ENCODE assay signal across 23 mouse cellular contexts in genomic region chr2:163965706-163966105, GRCm38 (mm10). TPM values are rescaled to one million over a fixed set of nuclear protein-coding genes. Genes with fewer than 3 reads are reported as not detected.
DNase-seq lines count a peak whose midpoint lies in the region; ATAC-seq and TF ChIP-seq lines count a peak whose summit lies in the region.
"Had no signal": no experiment of that assay in that cellular context is flagged by ENCODE, and none has a peak within 500 bp of the region (broad histone marks: within the 10 kb centered on the region; RNA-seq: fewer than 3 reads in every experiment).

No protein-coding gene starts in this region.

- no peaks in the 10 kb centered on the region for H3K4me1 ChIP-seq in lung, embryonic 14.5 days (ENCODE audit: insufficient read depth)
- no peaks in the 10 kb centered on the region; the same call in 1 of the 2 replicates for H3K4me1 ChIP-seq in lung, adult 2 months (ENCODE audit: control insufficient read depth, insufficient read depth, low read length)
- no peaks in the 10 kb centered on the region for H3K4me1 ChIP-seq in lung, postnatal 0 days (ENCODE audit: insufficient read depth, low read depth, low read length)
- no peaks in the 10 kb centered on the region for H3K4me1 ChIP-seq in thymus, adult 2 months (replicated peaks; ENCODE audit: control insufficient read depth, insufficient read depth, low read length)
- H3K4me1 ChIP-seq: heart, embryonic 12.5 days had no signal

- no peak overlapping the region for H3K9ac ChIP-seq in lung, embryonic 14.5 days
- H3K9ac ChIP-seq in lung, postnatal 0 days (replicated peaks; ENCODE audit: low read depth) = no peak overlapping the region
- H3K9ac ChIP-seq: heart, embryonic 12.5 days; hindbrain, embryonic 13.5 days; liver, embryonic 14.5 days had no signal

- no peak overlapping the region for H3K4me3 ChIP-seq in lung, embryonic 14.5 days (ENCODE audit: low read depth, low read length)
- H3K4me3 ChIP-seq in lung, adult 2 months (replicated peaks; ENCODE audit: extremely low read depth, low read depth, low read length) = no peak overlapping the region
- no peak overlapping the region for H3K4me3 ChIP-seq in lung, postnatal 0 days (ENCODE audit: low read depth, low read length)
- no peak overlapping the region for H3K4me3 ChIP-seq in thymus, adult 2 months (ENCODE audit: control insufficient read depth, insufficient read depth, low read length)
- H3K4me3 ChIP-seq: heart, adult 2 months; heart, embryonic 12.5 days; hindbrain, embryonic 13.5 days had no signal

- H3K9me3 ChIP-seq in lung, embryonic 14.5 days (ENCODE audit: low read depth, low read length) = no peaks in the 10 kb centered on the region
- H3K9me3 ChIP-seq in lung, postnatal 0 days (ENCODE audit: low read length) = no peaks in the 10 kb centered on the region
- H3K9me3 ChIP-seq: hindbrain, embryonic 13.5 days had no signal

- no peak for TF ChIP-seq POLR2A in lung, adult 2 months (IDR thresholded peaks at IDR 0.05; ENCODE audit: borderline replicate concordance, extremely low read depth, low read depth, low read length)
- no peak for TF ChIP-seq POLR2A in thymus, adult 2 months (IDR thresholded peaks at IDR 0.05; ENCODE audit: control insufficient read depth, extremely low read depth, insufficient read depth, low read length, poor library complexity)

- no peak for TF ChIP-seq EP300 in lung, postnatal 0 days (IDR thresholded peaks at IDR 0.05)

- 49% methylated on average over 7 of the region's 7 CpGs for WGBS in lung, embryonic 14.5 days
- 56% methylated on average over 7 of the region's 7 CpGs for WGBS in lung, adult 2 months
- 55% methylated on average over 7 of the region's 7 CpGs for WGBS in lung, postnatal 0 days
- WGBS in thymus, adult 2 months = 74% methylated on average over 7 of the region's 7 CpGs

- H3K36me3 ChIP-seq in lung, embryonic 14.5 days (ENCODE audit: insufficient read depth) = no peaks in the 10 kb centered on the region
- no peaks in the 10 kb centered on the region for H3K36me3 ChIP-seq in lung, postnatal 0 days (ENCODE audit: insufficient read depth, low read length)
- H3K36me3 ChIP-seq in thymus, adult 2 months (ENCODE audit: control insufficient read depth, insufficient read depth, low read length) = no peaks in the 10 kb centered on the region
- H3K36me3 ChIP-seq: heart, embryonic 12.5 days; hindbrain, embryonic 13.5 days had no signal

- no peaks in the 10 kb centered on the region for H3K27me3 ChIP-seq in lung, embryonic 14.5 days (ENCODE audit: insufficient read depth, low read length)
- no peaks in the 10 kb centered on the region for H3K27me3 ChIP-seq in lung, postnatal 0 days (replicated peaks; ENCODE audit: insufficient read depth, low read length)
- H3K27me3 ChIP-seq in thymus, adult 2 months (ENCODE audit: control insufficient read depth, insufficient read depth, low read length) = no peaks in the 10 kb centered on the region
- H3K27me3 ChIP-seq: heart, embryonic 12.5 days; hindbrain, embryonic 13.5 days had no signal

- ATAC-seq in lung, embryonic 14.5 days (ENCODE audit: insufficient read depth) = peak; percentile 25; the same call in 1 of the 2 replicates
- peak; percentile 55; the same call in 1 of the 2 replicates for ATAC-seq in lung, postnatal 0 days
- ATAC-seq: forebrain, embryonic 14.5 days; intestine, embryonic 16.5 days had no signal

- no peak overlapping the region for H3K27ac ChIP-seq in lung, embryonic 14.5 days (ENCODE audit: low read depth)
- H3K27ac ChIP-seq in lung, postnatal 0 days (ENCODE audit: low read length) = no peak overlapping the region
- no peak overlapping the region for H3K27ac ChIP-seq in thymus, adult 2 months (ENCODE audit: control insufficient read depth, insufficient read depth, low read length)
- H3K27ac ChIP-seq: heart, adult 2 months; hindbrain, embryonic 13.5 days; liver, embryonic 14.5 days had no signal

- TF ChIP-seq CTCF in lung, embryonic 14.5 days (IDR thresholded peaks at IDR 0.05; ENCODE audit: low read depth) = no peak
- no peak for TF ChIP-seq CTCF in lung, adult 2 months (IDR thresholded peaks at IDR 0.05; ENCODE audit: insufficient read depth, low read length)
- no peak for TF ChIP-seq CTCF in lung, postnatal 0 days (IDR thresholded peaks at IDR 0.05)
- no peak for TF ChIP-seq CTCF in thymus, adult 2 months (IDR thresholded peaks at IDR 0.05; ENCODE audit: borderline replicate concordance, control insufficient read depth, extremely low read depth, insufficient read depth, low read length, poor library complexity)

- no peak overlapping the region for H3K4me2 ChIP-seq in lung, embryonic 14.5 days
- H3K4me2 ChIP-seq in lung, postnatal 0 days (replicated peaks; ENCODE audit: low read depth, low read length) = no peak overlapping the region
- H3K4me2 ChIP-seq: heart, embryonic 12.5 days; hindbrain, embryonic 13.5 days had no signal

- peak; percentile 50 to 65 for DNase-seq in cerebellum, postnatal 25 days
- DNase-seq in cerebellum, adult 9-10 months = no peak
- DNase-seq in lung, embryonic 14.5 days = peak; percentile 16
- no peak for DNase-seq in lung, adult 2 months
- peak; percentile 20 for DNase-seq in lung, postnatal 0 days (ENCODE audit: low spot score)
- DNase-seq in lung, postnatal 4 days = peak; percentile 21 to 76
- no peak for DNase-seq in thymus, adult 2 months
- DNase-seq: adrenal gland, postnatal 10 days; B cell, adult 2 months; gastrocnemius, postnatal 25 days; heart, adult 2 months; heart, postnatal 4 days; kidney, adult 8-10 months; kidney, postnatal 14 days; layer of hippocampus, adult 9-11 months; liver; thymus, postnatal 4 days had no signal

RNA-seq across cellular contexts. Expression of gene Ywhab, which starts 29.1 kb away (rescaled TPM):
- polyA plus RNA-seq in lung, embryonic 14.5 days (2014; fragmentation: Nextera tagmentation; extraction: Ambion mirVana) = 316 and 319 TPM in 2 replicates
- polyA plus RNA-seq in lung, adult 2 months (2012; rRNA removed) = 39.4 and 52.8 TPM in 2 replicates
- 263 and 295 TPM in 2 replicates for polyA plus RNA-seq in lung, postnatal 0 days (2015; fragmentation: Nextera tagmentation; extraction: Ambion mirVana)
- polyA plus RNA-seq in thymus, adult 2 months (2012; rRNA removed) = 39.1 and 42.5 TPM in 2 replicates

RNA-seq across cellular contexts. Expression of gene Rims4, which starts 47.2 kb away (rescaled TPM):
- polyA plus RNA-seq in lung, embryonic 14.5 days (2014; fragmentation: Nextera tagmentation; extraction: Ambion mirVana) = 0.11 and 0.25 TPM in 2 replicates
- 0.11 and 0.19 TPM in 2 replicates for polyA plus RNA-seq in lung, adult 2 months (2012; rRNA removed)
- polyA plus RNA-seq in lung, postnatal 0 days (2015; fragmentation: Nextera tagmentation; extraction: Ambion mirVana) = 0.06 and 0.13 TPM in 2 replicates
- polyA plus RNA-seq in thymus, adult 2 months (2012; rRNA removed) = 0.04 and 0.18 TPM in 2 replicates
- polyA plus RNA-seq: thymus, postnatal 0 days had no signal

RNA-seq across cellular contexts. Expression of gene Pabpc1l, which starts 59.5 kb away (rescaled TPM):
- polyA plus RNA-seq in lung, embryonic 14.5 days (2014; fragmentation: Nextera tagmentation; extraction: Ambion mirVana) = 1.1 and 1.8 TPM in 2 replicates
- polyA plus RNA-seq in lung, adult 2 months (2012; rRNA removed) = 0.40 and 0.50 TPM in 2 replicates
- polyA plus RNA-seq in lung, postnatal 0 days (2015; fragmentation: Nextera tagmentation; extraction: Ambion mirVana) = 0.36 and 0.60 TPM in 2 replicates
- polyA plus RNA-seq in thymus, adult 2 months (2012; rRNA removed) = 0.51 and 0.97 TPM in 2 replicates

Comparison
In these comparisons a context has a peak if more than half of its experiments do, and no peak if none do; other contexts are left out.
1. DNase-seq: peak in cerebellum, postnatal 25 days (2 of 2), lung, embryonic 14.5 days (single experiment), lung, postnatal 0 days (single experiment) and lung, postnatal 4 days (2 of 2); none in cerebellum, adult 9-10 months (single experiment), lung, adult 2 months (single experiment) and thymus, adult 2 months (single experiment).